Comparison of ENCODE assay signal across 9 mouse cellular contexts in genomic region chr12:86804857-86805256, GRCm38 (mm10).
DNase-seq lines count a peak whose midpoint lies in the region; ATAC-seq and TF ChIP-seq lines count a peak whose summit lies in the region.
"Had no signal": no experiment of that assay in that cellular context is flagged by ENCODE, and none has a peak within 500 bp of the region (broad histone marks: within the 10 kb centered on the region; RNA-seq: fewer than 3 reads in every experiment).

No protein-coding gene starts in this region.

- no peak for DNase-seq in intestine, embryonic 14.5 days (ENCODE audit: low spot score)
- DNase-seq in embryonic facial prominence, embryonic 10.5 days (ENCODE audit: low spot score) = no peak
- no peak for DNase-seq in right cerebral cortex, postnatal 25 days
- no peak for DNase-seq in left cerebral cortex, adult 8-10 months (ENCODE audit: low spot score in 2 of 2)

- H3K4me3 ChIP-seq in intestine, embryonic 14.5 days (ENCODE audit: low read depth, low read length) = no peak overlapping the region
- no peak overlapping the region for H3K4me3 ChIP-seq in intestine, postnatal 0 days (ENCODE audit: low read depth, low read length)
- no peak overlapping the region for H3K4me3 ChIP-seq in embryonic facial prominence, embryonic 10.5 days
- H3K4me3 ChIP-seq in forebrain, embryonic 13.5 days = no peak overlapping the region
- H3K4me3 ChIP-seq in midbrain, embryonic 13.5 days (replicated peaks) = no peak overlapping the region
- H3K4me3 ChIP-seq: neural tube, embryonic 12.5 days had no signal

- 47% methylated on average over 2 of the region's 2 CpGs for WGBS in intestine, embryonic 14.5 days
- WGBS in intestine, postnatal 0 days = 43% methylated on average over 2 of the region's 2 CpGs
- 59% methylated on average over 2 of the region's 2 CpGs for WGBS in embryonic facial prominence, embryonic 10.5 days
- WGBS in forebrain, embryonic 13.5 days = 88% methylated on average over 2 of the region's 2 CpGs
- 80% methylated on average over 2 of the region's 2 CpGs for WGBS in midbrain, embryonic 13.5 days

- H3K9ac ChIP-seq in intestine, embryonic 14.5 days (ENCODE audit: low read length) = no peak overlapping the region
- H3K9ac ChIP-seq in intestine, postnatal 0 days (ENCODE audit: low read depth, low read length) = no peak overlapping the region
- no peak overlapping the region for H3K9ac ChIP-seq in forebrain, embryonic 13.5 days
- H3K9ac ChIP-seq in midbrain, embryonic 13.5 days (replicated peaks) = 0 out of 2 replicates have a peak overlapping the region, but pooled peaks have one; percentile 33
- H3K9ac ChIP-seq: neural tube, embryonic 12.5 days had no signal

- ATAC-seq in intestine, embryonic 14.5 days (replicated peaks; ENCODE audit: low FRiP score, low TSS enrichment, low read depth) = no peak
- no peak for ATAC-seq in intestine, postnatal 0 days
- no peak for ATAC-seq in forebrain, embryonic 13.5 days
- ATAC-seq in midbrain, embryonic 13.5 days = no peak
- no peak for ATAC-seq in activated CD4-positive, CD25-positive, alpha-beta regulatory T cell, adult 4 months

- no peaks in the 10 kb centered on the region for H3K27me3 ChIP-seq in intestine, embryonic 14.5 days (replicated peaks; ENCODE audit: control insufficient read depth, insufficient read depth, low read length)
- peaks cover 3% of the 10 kb centered on the region; the same call in 1 of the 2 replicates for H3K27me3 ChIP-seq in intestine, postnatal 0 days (replicated peaks; ENCODE audit: control insufficient read depth, insufficient read depth, low read length)
- peaks cover 12% of the 10 kb centered on the region; the same call in 1 of the 2 replicates for H3K27me3 ChIP-seq in embryonic facial prominence, embryonic 10.5 days (replicated peaks; ENCODE audit: low read depth, poor library complexity, severe bottlenecking)
- H3K27me3 ChIP-seq in forebrain, embryonic 13.5 days = no peaks in the 10 kb centered on the region
- H3K27me3 ChIP-seq in midbrain, embryonic 13.5 days = 0 out of 2 replicates have a peak, but pooled peaks cover 3% of the 10 kb centered on the region
- H3K27me3 ChIP-seq: neural tube, embryonic 12.5 days had no signal

- no peaks in the 10 kb centered on the region for H3K36me3 ChIP-seq in intestine, embryonic 14.5 days (ENCODE audit: control insufficient read depth, insufficient read depth, low read length)
- H3K36me3 ChIP-seq in intestine, postnatal 0 days (ENCODE audit: control insufficient read depth, insufficient read depth) = no peaks in the 10 kb centered on the region
- H3K36me3 ChIP-seq in embryonic facial prominence, embryonic 10.5 days (replicated peaks) = no peaks in the 10 kb centered on the region
- H3K36me3 ChIP-seq in forebrain, embryonic 13.5 days (ENCODE audit: poor library complexity, severe bottlenecking) = no peaks in the 10 kb centered on the region
- H3K36me3 ChIP-seq in midbrain, embryonic 13.5 days = no peaks in the 10 kb centered on the region
- H3K36me3 ChIP-seq: neural tube, embryonic 12.5 days had no signal

- no peak for TF ChIP-seq CTCF in intestine, postnatal 0 days (IDR thresholded peaks at IDR 0.05; ENCODE audit: low read depth)

- H3K27ac ChIP-seq in intestine, embryonic 14.5 days (ENCODE audit: low read depth) = peak overlapping the region; percentile 73; the same call in 1 of the 2 replicates
- H3K27ac ChIP-seq in intestine, postnatal 0 days (ENCODE audit: low read depth, low read length) = no peak overlapping the region
- H3K27ac ChIP-seq in embryonic facial prominence, embryonic 10.5 days (replicated peaks) = peak overlapping the region; percentile 90
- H3K27ac ChIP-seq in forebrain, embryonic 13.5 days = peak overlapping the region; percentile 97
- peak overlapping the region; percentile 99 for H3K27ac ChIP-seq in midbrain, embryonic 13.5 days

- peaks cover 73% of the 10 kb centered on the region for H3K4me1 ChIP-seq in intestine, embryonic 14.5 days (replicated peaks; ENCODE audit: control insufficient read depth, insufficient read depth, low read length)
- 0 out of 2 replicates have a peak, but pooled peaks cover 10% of the 10 kb centered on the region for H3K4me1 ChIP-seq in intestine, postnatal 0 days (replicated peaks; ENCODE audit: control insufficient read depth, insufficient read depth, low read length)
- peaks cover 97% of the 10 kb centered on the region for H3K4me1 ChIP-seq in embryonic facial prominence, embryonic 10.5 days
- peaks cover 100% of the 10 kb centered on the region for H3K4me1 ChIP-seq in forebrain, embryonic 13.5 days
- H3K4me1 ChIP-seq in midbrain, embryonic 13.5 days (replicated peaks) = peaks cover 100% of the 10 kb centered on the region

- H3K4me2 ChIP-seq in intestine, embryonic 14.5 days (ENCODE audit: low read length) = no peak overlapping the region
- H3K4me2 ChIP-seq in intestine, postnatal 0 days (replicated peaks; ENCODE audit: low read depth) = no peak overlapping the region
- H3K4me2 ChIP-seq in forebrain, embryonic 13.5 days = no peak overlapping the region
- H3K4me2 ChIP-seq in midbrain, embryonic 13.5 days (replicated peaks) = no peak overlapping the region

- no peaks in the 10 kb centered on the region for H3K9me3 ChIP-seq in intestine, embryonic 14.5 days (ENCODE audit: control insufficient read depth, low read length)
- no peaks in the 10 kb centered on the region for H3K9me3 ChIP-seq in intestine, postnatal 0 days (ENCODE audit: control insufficient read depth)
- H3K9me3 ChIP-seq in embryonic facial prominence, embryonic 10.5 days = no peaks in the 10 kb centered on the region
- no peaks in the 10 kb centered on the region for H3K9me3 ChIP-seq in forebrain, embryonic 13.5 days (replicated peaks)
- no peaks in the 10 kb centered on the region for H3K9me3 ChIP-seq in midbrain, embryonic 13.5 days
- H3K9me3 ChIP-seq: neural tube, embryonic 12.5 days had no signal
